Mouse (Mus musculus) urinary bladder, postnatal 25 days (tissue): ENCODE results near the gene Nfix.

Source experiments
- DNase-seq: peaks from one replicate; pipeline ENCODE4 v3.0.0; 2022; ENCODE audit warnings: low spot score

Nfix gene

DNA sequence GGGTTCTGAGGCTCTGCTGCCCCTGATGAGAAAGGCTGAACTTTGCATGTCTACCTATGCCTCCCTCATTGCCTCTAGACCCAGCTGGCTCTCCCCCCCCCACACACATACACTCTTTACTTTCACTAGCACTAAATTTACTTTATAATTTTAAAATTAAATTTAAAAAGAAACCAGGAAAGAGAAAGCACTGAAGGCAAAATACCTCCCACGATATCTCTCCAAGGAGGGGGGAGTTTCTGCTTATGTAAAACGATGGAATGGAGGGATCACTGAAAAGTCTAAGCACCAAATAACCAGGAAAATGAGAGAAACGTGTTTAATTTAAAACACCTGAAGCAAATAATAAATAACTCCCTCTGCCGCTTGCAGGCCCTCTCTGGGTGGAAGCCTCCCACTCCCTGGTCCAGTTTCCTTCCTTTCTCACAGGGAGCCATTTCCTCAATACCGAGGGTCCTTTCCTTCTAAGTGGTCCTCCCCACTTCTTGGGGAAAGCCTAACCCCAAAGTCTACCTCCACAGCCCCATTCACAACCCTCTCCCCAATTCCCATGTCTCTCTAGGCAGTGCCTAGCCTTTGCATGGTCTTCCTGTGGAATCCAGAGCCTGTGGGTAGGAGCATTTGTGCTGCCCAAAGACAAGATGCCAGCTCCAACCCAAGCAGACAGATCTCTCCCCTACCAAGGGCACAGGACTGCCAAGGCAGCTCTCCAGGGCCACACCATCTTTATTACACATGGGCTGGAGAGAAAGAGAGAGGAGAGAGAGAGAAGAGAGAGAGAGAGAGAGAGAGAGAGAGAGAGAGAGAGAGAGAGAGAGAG, 18.2 kb downstream of the Nfix start:
- DNase-seq, result no peak

GRCm38 (mm10) chr8:84780949-84781680, 19.0 kb downstream of the Nfix start:
- no peak for DNase-seq

GRCm38 (mm10) chr8:84780225-84780555, 20.0 kb downstream of the Nfix start:
- DNase-seq, result no peak

- DNase-seq, result no peak
Measured at GRCm38 (mm10) chr8:84779519-84780224, 20.5 kb downstream of the Nfix start.

DNA sequence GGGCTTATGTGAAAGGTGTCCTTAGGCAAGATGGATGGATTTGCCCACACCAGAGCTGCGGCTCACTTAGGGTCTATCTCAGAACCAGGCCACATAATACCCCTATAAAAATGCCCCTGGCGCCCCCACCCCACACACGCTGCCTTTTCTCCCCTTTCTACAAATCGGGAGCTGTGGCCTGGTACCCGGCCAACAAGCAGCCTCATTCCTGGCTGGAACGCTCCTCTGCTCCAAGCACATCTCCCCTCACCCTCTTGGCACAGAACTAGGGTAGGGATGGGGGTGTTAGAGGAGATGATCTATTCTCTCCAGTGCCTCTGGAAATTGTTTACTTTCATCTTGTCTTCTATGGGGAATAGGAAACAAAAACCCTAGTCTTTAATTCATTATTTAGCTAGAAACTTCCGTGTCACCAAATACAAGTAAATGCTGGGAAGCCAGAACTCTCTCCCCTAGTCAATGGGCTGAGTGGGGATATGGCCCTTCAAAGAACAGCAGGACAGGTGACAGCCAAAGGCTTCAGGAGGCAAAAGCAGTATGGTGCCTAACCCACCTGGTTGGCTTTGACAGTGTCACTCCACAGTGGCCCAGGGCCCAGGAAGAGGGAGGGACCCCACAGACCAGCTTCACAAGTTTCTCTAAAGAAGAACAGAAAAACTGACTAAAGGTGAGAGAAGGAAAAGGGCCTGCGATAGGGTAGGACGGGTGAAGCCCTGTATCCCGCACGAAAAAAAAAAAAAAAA, 21.3 kb downstream of the Nfix start:
- no peak for DNase-seq

DNA sequence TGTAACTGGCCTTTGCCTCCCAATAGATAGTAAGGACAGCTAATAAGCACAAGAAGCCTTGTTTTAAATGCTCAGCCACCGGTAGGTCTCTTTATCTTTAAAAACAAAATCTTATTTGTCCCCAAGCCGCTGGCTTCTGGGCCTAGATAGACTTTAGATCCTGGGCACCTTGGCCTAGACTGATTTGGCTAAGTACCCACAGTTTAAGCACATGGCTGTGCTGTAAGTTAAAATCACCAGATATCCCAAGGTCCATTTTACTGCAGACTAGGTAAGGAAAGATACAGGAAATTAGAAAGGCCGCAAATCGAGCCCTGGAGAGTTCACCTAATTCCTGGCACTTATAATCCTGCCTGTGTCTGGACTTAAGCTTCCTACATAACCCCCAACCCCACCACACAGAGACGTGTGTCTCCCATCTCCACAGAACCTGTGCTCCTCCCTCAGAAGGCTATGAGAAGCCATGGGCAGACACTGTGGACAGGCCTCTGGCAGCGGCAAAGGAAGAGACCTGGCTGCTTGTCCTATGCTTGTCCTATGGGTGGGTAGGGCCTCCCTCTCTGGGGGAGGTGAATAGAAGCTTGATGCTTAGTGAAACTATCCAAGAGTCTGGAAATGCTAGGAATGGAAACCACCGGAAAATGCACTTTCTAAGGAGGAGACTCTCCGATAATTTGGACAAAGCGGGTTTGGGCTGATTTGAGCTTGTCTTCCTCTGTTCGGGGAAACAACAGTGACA, 22.1 kb downstream of the Nfix start:
- no peak for DNase-seq

DNA sequence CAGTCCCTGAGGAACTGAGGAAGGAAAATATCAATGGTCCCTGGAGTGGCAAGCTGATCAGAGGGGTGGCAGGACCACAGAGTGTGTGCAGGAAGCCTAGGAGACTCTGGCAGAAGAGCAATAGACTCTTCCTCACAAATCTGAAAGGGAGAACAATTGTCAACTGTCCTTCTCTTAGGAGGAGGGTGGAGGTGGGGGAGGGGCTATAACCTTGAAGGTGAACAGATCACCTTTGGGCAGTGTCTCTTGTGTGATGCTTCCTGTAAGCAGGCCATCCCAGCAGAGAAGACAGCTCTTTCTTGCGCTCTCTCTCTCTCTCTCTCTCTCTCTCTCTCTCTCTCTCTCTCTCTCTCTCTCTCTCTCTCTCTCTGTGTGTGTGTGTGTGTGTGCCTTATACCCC, 23.6 kb downstream of the Nfix start:
- no peak for DNase-seq

DNA sequence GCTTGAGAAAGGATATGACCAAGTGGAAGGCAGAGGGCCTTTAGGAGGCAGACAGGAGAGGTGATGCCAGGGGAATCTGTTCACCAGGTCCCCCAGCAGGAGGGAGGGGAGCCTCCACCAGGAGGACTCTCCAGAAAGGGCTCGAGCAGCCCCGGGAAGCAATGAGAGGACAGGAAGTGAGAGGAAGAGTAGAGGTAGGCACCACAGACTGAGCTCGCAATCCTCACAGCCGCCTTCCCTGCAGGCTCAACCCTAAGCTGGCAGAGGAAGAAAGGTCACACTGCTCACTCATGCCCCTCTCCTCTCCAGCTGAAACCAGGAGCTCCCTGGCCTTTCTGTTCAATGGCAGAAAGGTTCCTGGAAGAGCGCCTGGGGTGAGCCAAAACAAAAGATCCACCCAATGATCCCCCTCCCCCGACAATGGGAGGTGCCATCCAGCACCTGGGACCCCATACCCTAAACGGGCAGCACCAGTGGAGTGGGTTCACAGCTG, 24.5 kb downstream of the Nfix start:
- no peak for DNase-seq

DNA sequence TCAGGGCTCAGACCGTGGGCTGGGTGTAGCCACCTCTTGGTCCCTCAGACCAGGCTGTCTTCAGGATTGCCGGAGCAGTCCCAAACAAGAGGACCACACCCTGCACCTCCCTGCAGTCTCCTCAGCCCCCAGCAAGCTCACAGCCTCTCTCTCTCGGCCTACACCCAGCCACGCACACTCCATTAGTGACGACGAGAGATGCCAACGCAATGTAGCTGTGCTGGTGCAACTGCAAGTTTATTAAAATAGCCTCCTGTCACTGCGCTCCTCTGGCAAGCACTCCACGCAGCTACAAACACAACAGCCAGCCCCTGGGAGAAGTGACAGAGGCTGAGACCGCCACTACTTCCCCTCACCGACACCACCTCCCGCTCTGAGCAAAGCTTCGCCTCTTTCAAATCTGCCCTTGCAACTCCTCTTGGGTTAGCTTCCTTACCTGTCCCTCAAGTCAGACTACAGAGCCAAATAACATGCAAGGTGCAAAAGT, 25.0 kb downstream of the Nfix start:
- no peak for DNase-seq

DNA sequence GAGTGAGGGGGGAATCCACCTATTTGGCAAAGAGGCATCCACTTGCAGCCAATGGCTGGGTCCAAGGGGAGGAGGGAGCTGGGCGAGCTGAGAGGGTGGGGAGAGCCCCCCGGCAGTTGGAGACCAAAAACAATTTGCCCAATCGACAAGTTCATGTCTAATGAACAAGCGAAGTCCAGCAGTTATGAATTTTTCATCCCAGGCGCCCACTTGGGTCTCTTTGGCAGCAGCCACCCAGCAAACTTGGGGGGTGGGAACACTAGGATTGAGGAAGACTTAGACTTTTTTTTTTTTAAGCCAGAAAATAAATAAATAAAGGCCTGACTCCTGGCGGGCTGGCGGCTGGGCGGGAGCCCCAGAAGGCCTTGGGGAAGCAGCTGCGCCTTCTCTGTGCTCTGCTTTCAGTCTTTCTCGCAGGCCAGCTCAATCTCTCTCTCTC, 25.7 kb downstream of the Nfix start:
- DNase-seq, result no peak

- peak; percentile 60 for DNase-seq
Measured at GRCm38 (mm10) chr8:84773833-84774232, 26.3 kb downstream of the Nfix start.

DNA sequence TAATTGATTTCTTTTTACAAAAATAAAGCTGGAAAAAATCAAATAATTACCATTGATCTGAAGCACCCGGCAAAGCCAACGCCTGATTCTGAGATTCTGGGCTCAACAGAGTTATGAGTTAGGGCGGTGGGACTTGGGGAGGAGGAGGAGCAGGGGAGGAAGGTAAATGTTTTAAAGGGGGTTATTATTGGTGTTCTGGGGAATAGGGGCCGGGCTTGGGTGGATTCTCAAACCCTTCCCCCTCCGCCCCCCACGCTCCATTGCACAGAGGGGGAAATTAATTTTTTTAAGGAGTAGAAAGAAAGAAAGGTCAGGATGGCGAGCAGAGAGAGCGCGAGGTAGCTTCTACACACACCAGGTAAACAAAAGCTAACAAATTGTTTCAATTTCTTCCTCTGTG, 26.8 kb downstream of the Nfix start:
- no peak for DNase-seq

GRCm38 (mm10) chr8:84772628-84773027, 27.5 kb downstream of the Nfix start:
- no peak for DNase-seq

GRCm38 (mm10) chr8:84771941-84772378, 28.2 kb downstream of the Nfix start:
- DNase-seq, result no peak

GRCm38 (mm10) chr8:84771000-84771687, 29.0 kb downstream of the Nfix start:
- no peak for DNase-seq

DNA sequence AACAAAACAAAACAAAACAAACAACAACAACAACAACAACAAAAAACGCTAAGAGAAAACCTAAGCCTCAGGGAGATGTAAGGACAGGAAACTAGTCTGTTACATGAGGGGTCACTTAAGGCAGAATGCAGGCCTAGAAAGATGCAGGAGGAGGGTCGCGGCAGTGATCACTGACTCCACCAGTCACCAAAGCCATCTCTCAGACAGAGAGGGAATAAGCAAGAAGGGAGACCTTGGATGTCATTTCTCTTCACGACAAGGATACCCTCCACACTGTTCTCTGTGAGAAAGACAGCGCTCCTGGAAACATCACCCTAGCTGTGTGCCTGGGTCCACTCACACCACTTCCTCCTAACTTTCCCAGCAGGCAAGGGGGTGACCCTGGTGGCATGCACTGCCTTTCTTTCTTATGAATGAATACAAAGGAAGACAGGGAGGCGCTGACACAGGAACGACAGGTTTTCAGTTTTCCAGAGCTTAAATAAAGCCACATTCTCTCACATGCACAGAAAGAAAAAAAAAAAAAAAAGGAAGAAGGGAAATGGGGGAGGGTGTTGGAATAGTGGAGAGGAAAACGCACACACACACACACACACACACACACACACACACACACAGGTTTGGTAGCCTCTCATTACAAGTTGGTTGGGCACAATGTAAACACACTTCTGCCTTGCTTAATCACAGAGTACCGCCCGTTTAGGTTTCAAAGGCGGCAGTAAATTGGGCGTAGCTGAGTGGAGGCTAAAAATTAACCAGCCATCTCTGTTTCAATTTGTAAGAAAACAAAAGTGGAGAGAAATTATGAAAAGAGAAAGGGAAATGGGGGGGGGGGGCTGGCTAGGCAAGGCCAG, 29.8 kb downstream of the Nfix start:
- no peak for DNase-seq

DNA sequence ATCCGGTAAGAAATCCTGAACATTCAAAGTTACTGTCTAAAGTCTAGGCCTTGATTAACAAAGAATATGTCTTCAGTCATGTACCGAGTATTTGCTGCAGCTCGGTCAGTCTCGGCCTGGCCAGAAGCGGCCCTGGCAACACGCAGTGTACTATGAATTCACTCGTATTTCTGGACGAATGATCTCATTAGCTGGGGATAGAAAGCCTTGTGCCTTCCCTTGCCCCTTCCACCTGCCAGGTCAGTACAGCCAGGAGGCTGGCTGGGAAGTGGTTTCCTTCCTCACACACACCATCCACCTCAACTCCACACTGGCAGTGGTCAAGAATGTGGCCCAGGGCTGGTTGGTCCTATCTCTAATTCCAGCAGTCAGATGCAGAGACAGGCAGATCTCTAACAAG, 30.8 kb downstream of the Nfix start:
- no peak for DNase-seq

DNA sequence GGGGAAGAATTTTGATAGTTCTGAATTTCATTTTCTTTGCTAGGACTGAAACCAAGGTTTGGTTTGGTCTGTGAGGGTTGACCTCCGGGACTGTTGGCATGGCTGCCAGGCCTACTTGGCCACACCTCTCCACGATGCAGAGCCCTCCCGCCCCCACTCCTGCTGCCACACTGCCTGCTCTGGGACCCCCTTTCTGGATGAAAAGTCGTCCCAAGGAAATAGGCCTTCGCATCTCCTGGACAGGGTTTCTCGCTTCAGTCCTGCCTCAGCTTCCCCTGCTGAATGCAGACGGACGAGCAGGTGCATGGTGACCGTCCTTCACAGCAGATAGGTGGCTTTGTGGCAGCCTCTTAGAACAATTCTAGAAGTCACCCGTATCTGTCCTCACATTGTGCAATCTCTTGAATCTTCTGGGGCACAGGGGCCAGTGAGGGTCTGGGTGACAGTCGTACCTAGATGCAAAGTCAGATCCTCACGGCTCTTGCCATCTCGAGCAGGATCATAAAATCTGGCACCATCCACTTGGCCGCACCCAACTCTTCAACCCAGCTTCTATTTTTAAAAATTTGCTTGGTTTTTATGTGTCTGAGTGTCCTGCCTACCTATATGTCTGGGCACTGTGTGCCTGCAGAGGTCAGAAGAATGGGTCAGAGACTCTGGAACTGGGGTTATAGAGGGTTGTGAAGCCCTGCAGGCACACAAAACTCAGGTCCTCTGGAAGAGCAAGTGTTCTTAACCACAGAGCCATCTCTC, 31.6 kb downstream of the Nfix start:
- no peak for DNase-seq

DNA sequence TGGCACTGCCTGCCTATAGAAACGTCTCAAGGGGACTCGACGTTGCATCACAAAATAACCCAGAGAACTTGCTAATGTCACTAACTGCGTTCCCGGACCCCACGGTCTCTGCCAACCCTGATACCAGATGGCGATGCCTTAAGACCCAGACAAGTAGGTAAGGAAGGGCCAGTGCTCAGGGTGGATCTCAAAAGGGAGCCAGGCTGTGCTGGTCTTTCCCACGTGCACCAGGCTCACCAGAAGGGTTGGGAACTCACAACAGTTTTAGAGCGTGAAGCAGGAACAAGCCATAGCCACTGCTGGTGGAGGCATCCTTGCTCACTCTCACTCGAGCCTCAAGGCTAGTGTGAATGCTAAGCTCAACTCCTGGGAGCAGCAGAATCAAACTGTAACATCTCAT, 32.9 kb downstream of the Nfix start:
- no peak for DNase-seq
